ENCODE assay signal across 21 mouse cellular contexts in the genomic region with DNA sequence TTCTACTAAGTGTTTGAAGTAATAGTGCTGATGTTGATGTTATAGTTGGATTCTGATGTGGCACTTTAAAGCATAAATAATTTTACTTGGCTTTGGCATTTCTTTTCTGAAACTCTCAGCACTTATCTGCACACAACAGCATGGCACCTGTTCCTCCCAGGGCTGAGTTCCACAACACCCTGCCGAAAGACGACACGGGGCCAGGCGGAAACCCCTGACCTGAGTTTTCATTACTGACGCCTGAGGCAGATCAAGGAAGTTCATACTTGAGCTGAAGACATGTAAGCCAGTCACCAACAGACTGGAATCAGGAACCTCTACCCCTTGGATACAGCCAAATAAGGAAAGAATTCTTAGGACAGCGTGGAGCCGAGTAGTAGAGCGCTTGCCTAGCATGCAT.
DNase-seq lines count a peak whose midpoint lies in the region; ATAC-seq and TF ChIP-seq lines count a peak whose summit lies in the region.
"Had no signal": no experiment of that assay in that cellular context is flagged by ENCODE, and none has a peak within 500 bp of the region (broad histone marks: within the 10 kb centered on the region; RNA-seq: fewer than 3 reads in every experiment).

No protein-coding gene starts in this region.

- no peak overlapping the region for H3K4me3 ChIP-seq in liver, adult 2 months (ENCODE audit: insufficient read depth, low read depth, low read length)
- H3K4me3 ChIP-seq in lung, postnatal 0 days (ENCODE audit: low read depth, low read length) = no peak overlapping the region
- H3K4me3 ChIP-seq: embryonic facial prominence, embryonic 15.5 days; forebrain, embryonic 10.5 days; heart, embryonic 13.5 days; hindbrain, embryonic 13.5 days; intestine, embryonic 15.5 days; layer of hippocampus, adult 2 months; limb, embryonic 13.5 days; neural tube, embryonic 12.5 days had no signal

- no peak for DNase-seq in liver, adult 2 months (ENCODE audit: extremely low read depth, low read depth, low spot score)
- no peak for DNase-seq in liver
- DNase-seq in thymus, postnatal 14 days = peak; percentile 19
- no peak for DNase-seq in thymus, postnatal 25 days
- no peak for DNase-seq in lung, postnatal 0 days (ENCODE audit: low spot score)
- no peak for DNase-seq in layer of hippocampus, adult 11-12 months (ENCODE audit: low spot score)
- no peak for DNase-seq in adrenal gland, postnatal 10 days
- DNase-seq: cerebellum, adult 9-11 months; gastrocnemius, postnatal 10 days; right cerebral cortex, postnatal 14 days; thymus, postnatal 36 days had no signal

- no peaks in the 10 kb centered on the region for H3K36me3 ChIP-seq in liver, adult 2 months (ENCODE audit: control insufficient read depth, insufficient read depth, low read length)
- no peaks in the 10 kb centered on the region for H3K36me3 ChIP-seq in lung, postnatal 0 days (ENCODE audit: insufficient read depth, low read length)
- H3K36me3 ChIP-seq: embryonic facial prominence, embryonic 15.5 days; forebrain, embryonic 10.5 days; heart, embryonic 13.5 days; hindbrain, embryonic 13.5 days; intestine, embryonic 15.5 days; limb, embryonic 13.5 days; neural tube, embryonic 12.5 days had no signal

- no peak overlapping the region; the same call in 1 of the 2 replicates for H3K4me2 ChIP-seq in lung, postnatal 0 days (replicated peaks; ENCODE audit: low read depth, low read length)
- H3K4me2 ChIP-seq: embryonic facial prominence, embryonic 15.5 days; heart, embryonic 13.5 days; hindbrain, embryonic 13.5 days; intestine, embryonic 15.5 days; limb, embryonic 13.5 days; neural tube, embryonic 12.5 days had no signal

- H3K4me1 ChIP-seq in liver, adult 2 months (ENCODE audit: control insufficient read depth, insufficient read depth, low read length) = no peaks in the 10 kb centered on the region; the same call in 1 of the 2 replicates
- no peaks in the 10 kb centered on the region for H3K4me1 ChIP-seq in lung, postnatal 0 days (ENCODE audit: insufficient read depth, low read depth, low read length)

- H3K9ac ChIP-seq in liver, adult 2 months (ENCODE audit: low read depth, low read length) = no peak overlapping the region
- no peak overlapping the region for H3K9ac ChIP-seq in lung, postnatal 0 days (replicated peaks; ENCODE audit: low read depth)
- H3K9ac ChIP-seq: embryonic facial prominence, embryonic 15.5 days; hindbrain, embryonic 13.5 days; intestine, embryonic 15.5 days; limb, embryonic 13.5 days; neural tube, embryonic 12.5 days had no signal

- WGBS in liver, adult 2 months = 76% methylated on average over 8 of the region's 8 CpGs
- 53% methylated on average over 8 of the region's 8 CpGs for WGBS in lung, postnatal 0 days

- no peaks in the 10 kb centered on the region for H3K9me3 ChIP-seq in lung, postnatal 0 days (ENCODE audit: low read length)
- H3K9me3 ChIP-seq: embryonic facial prominence, embryonic 15.5 days; forebrain, embryonic 10.5 days; G1E; heart, embryonic 13.5 days; hindbrain, embryonic 13.5 days; intestine, embryonic 15.5 days; limb, embryonic 13.5 days; neural tube, embryonic 12.5 days had no signal

- no peak for TF ChIP-seq POLR2A in liver, adult 2 months (IDR thresholded peaks at IDR 0.05; ENCODE audit: extremely low read depth, insufficient read depth, low read length)

- TF ChIP-seq EP300 in lung, postnatal 0 days (IDR thresholded peaks at IDR 0.05) = no peak

- peak overlapping the region; percentile 27; the same call in 1 of the 2 replicates for H3K27ac ChIP-seq in liver, adult 2 months (replicated peaks; ENCODE audit: insufficient read depth, low read depth, low read length)
- H3K27ac ChIP-seq in lung, postnatal 0 days (ENCODE audit: low read length) = peak overlapping the region; percentile 47; the same call in 1 of the 2 replicates
- H3K27ac ChIP-seq: embryonic facial prominence, embryonic 15.5 days; forebrain, embryonic 10.5 days; heart, embryonic 13.5 days; hindbrain, embryonic 13.5 days; intestine, embryonic 15.5 days; limb, embryonic 13.5 days; neural tube, embryonic 12.5 days had no signal

- no peak for TF ChIP-seq CTCF in liver, adult 2 months (IDR thresholded peaks at IDR 0.05; ENCODE audit: low read depth, low read length)
- no peak for TF ChIP-seq CTCF in lung, postnatal 0 days (IDR thresholded peaks at IDR 0.05)

- H3K27me3 ChIP-seq in liver, adult 2 months (ENCODE audit: control insufficient read depth, insufficient read depth, low read length) = no peaks in the 10 kb centered on the region
- no peaks in the 10 kb centered on the region for H3K27me3 ChIP-seq in lung, postnatal 0 days (replicated peaks; ENCODE audit: insufficient read depth, low read length)
- H3K27me3 ChIP-seq: embryonic facial prominence, embryonic 15.5 days; heart, embryonic 13.5 days; hindbrain, embryonic 13.5 days; intestine, embryonic 15.5 days; limb, embryonic 13.5 days; neural tube, embryonic 12.5 days had no signal

- ATAC-seq in lung, postnatal 0 days = 0 out of 2 replicates have a peak, but pooled peaks have one; percentile 10
- ATAC-seq: CD4-positive, CD25-positive, alpha-beta regulatory T cell, adult 4 months; intestine, embryonic 15.5 days had no signal

- H3K79me2 ChIP-seq in liver, adult 2 months (ENCODE audit: control insufficient read depth, insufficient read depth, low read length) = 0 out of 2 replicates have a peak, but pooled peaks cover 4% of the 10 kb centered on the region
